Mouse (Mus musculus) Patski (cell line): Measurements from ENCODE around the gene Fbxw21. TPM values are rescaled to one million over a fixed set of nuclear protein-coding genes. Genes with fewer than 3 reads are reported as not detected.
"Not testable (repeated sequence)": the region's sequence is repeated elsewhere in the genome, so short reads cannot be mapped to it uniquely, and the experiment has no call there.

Experiments
- ATAC-seq: fragments of 100-300 bp; one replicate; pipeline ENCODE4 v1.8.0; 2021
- CTCF ChIA-PET: fragments of 350-600 bp; sonication (Branson Sonifier 250); formaldehyde crosslinking; loops from one replicate; lab custom pipeline; 2022; ENCODE audit warnings: inconsistent platforms; lab: Charles Lee
- POLR2A ChIA-PET: fragments of 350-600 bp; sonication (Branson Sonifier 250); formaldehyde crosslinking; loops from one replicate; lab custom pipeline; 2022; ENCODE audit warnings: antibody characterized with exemption, inconsistent platforms; lab: Charles Lee
- DNase-seq: peaks from one replicate; pipeline ENCODE4 v3.0.0-alpha.2; 2011; ENCODE audit warnings: low read depth, low spot score
- H3K27me3 ChIP-seq: fragments of 371-371 bp; one replicate; pipeline ENCODE4 v1.5.1; 2021
- CTCF ChIP-seq: fragments of 100-300 bp; IDR thresholded peaks from one replicate; pipeline ENCODE4 v1.5.1; 2021
- in situ Hi-C: fragments of 300-500 bp; cut with MboI; formaldehyde crosslinking; loops from 3 replicates; pipeline ENCODE4 v1.11.1; 2018; ENCODE audit warnings: low pct_unique_long_range_greater_than_20kb, mixed read lengths
- polyA plus RNA-seq: library from polyadenylated mRNA; unstranded; gene quantifications from one replicate; pipeline ENCODE4 v1.2.3, GENCODE M21; 2021

The Fbxw21 gene
- polyA plus RNA-seq = not detected

DNA sequence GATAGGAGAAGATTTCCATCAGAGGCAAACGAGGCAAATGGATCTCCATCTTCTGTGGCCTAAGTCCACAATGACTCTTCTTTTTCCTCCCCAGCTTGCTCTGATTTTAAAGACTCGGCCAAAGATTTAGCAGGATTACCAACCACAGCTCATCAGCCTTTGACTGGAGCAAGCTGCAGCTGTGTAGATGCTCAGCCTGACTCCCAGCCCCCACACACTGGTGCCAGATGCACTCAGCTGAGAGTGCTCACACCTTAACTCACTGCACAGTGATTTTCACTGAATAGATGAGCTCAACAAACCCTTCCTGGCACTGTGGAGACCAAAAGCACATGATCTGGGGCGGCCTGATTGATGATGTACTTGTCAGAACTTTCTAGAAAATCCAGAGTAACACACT lies at the start of gene Fbxw21:
Gene Fbxw21, minus strand, starts transcription at position 101 of the 400 bp plus-strand sequence.
- no peak for ATAC-seq
- ChIA-PET POLR2A (no interaction called here), CTCF (no interaction called here)
- DNase-seq = no peak
- no peak for TF ChIP-seq CTCF
- H3K27me3 ChIP-seq = peaks cover 9% of the 10 kb centered on the region
- in situ Hi-C loops = no loop called here

DNA sequence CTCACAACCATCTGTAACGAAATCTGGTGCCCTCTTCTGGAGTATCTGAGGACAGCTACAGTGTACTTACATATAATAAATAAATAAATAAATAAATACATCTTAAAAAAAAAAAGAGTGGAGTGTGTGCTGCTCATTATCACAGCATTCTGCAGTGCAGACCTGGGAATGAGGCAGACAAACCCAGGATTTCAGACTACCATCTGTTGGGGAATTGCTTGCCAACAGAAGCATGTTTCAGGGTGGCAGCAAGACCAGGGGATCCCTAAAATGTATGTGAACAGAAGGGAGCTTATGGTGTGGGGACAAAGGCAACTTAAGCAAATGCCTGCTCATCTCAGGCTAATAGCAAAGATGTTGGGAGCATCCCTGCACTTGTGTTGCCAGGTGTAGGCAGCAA lies 39.5 kb upstream of the Fbxw21 start:
- in situ Hi-C loops, POLR2A ChIA-PET, ATAC-seq, DNase-seq, CTCF ChIA-PET, H3K27me3 ChIP-seq: not testable (repeated sequence)

DNA sequence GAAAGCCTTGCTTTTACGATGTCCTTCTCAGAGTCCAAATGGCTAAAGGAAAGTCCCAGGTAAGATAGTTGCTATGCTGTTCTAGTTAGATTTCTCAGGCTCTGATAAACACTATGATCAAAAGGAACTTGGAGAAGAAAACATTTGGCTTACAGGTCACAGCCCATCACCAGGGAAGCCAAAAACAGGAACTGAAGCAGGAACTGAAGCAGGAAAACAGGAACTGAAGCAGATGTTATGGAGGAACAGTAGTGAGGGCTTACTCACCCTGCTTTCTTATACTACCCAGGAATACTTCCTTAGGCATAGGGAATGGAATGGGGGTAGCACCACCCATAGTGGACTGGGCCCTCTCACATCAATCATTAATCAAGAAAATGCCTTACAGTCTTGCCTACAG lies 38.5 kb upstream of the Fbxw21 start:
- H3K27me3 ChIP-seq = no peaks in the 10 kb centered on the region
- ATAC-seq (no peak), DNase-seq (no peak)
- in situ Hi-C loops = no loop called here
- ChIA-PET CTCF (no interaction called here), POLR2A (no interaction called here)
- no peak for TF ChIP-seq CTCF

DNA sequence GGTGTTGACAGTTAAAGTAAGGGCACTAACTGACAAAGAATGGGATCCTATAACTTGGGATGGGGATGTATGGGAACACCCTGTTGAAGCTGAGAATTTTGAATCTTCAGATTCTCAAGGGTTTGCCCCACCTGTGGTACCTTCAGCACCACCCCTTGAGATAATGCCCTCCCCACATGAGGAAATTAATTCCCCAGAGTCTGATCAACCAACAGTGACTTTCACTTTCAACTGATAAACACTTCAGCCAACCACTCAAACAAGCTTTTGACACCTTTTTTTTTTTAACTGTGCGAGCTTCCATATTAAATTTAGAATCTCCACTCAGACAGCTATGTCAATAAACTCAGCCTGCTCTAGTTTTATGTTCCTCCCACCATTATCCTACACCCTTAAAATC lies 37.5 kb upstream of the Fbxw21 start:
- no peak for DNase-seq
- ChIA-PET CTCF (no interaction called here), POLR2A (no interaction called here)
- in situ Hi-C loops = no loop called here
- TF ChIP-seq CTCF = no peak
- ATAC-seq = no peak
- no peaks in the 10 kb centered on the region for H3K27me3 ChIP-seq

DNA sequence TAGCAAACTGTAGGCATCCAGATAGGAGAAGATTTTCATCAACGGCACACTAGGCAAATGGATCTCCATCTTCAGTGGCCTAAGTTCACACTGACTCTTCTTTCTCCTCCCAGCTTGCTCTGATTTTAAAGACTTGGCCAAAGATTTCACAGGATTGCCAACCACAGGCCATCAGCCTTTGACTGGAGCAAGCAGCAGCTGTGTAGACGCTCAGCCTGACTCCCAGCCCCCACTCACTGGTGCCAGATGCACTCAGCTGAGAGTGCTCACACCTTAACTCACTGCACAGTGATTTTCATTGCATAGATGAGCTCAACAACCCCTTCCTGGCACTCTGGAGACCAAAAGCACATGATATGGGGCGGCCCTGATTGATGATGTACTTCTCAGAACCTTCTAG lies 34.0 kb upstream of the Fbxw21 start, which contains the start of gene Fbxw13:
Gene Fbxw13, minus strand, starts transcription at position 101 of the 400 bp plus-strand sequence.
- in situ Hi-C loops, POLR2A ChIA-PET, H3K27me3 ChIP-seq, ATAC-seq, DNase-seq, CTCF ChIA-PET: not testable (repeated sequence)

DNA sequence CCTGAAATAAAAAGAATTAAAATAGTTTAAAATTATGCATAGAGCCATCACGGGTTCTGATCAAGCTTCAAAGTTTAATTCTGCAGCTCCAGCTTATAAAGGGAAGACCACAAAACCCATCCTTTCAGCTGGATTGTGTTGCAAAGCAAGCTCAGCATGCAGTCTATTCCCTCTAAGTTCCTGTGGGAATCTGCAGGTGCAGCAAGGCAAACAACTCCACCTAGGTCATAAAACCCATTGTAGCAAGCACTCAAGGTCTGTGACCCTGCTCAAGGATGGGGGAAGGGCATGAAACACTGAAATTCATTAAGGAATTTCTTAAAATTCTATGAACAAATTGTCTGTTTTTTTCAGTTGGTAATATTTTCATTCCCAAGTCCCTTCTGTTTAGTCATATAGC lies 15.4 kb upstream of the Fbxw21 start:
- H3K27me3 ChIP-seq = peaks cover 22% of the 10 kb centered on the region
- TF ChIP-seq CTCF = no peak
- DNase-seq (no peak), ATAC-seq (no peak)
- in situ Hi-C loops = no loop called here
- ChIA-PET CTCF (no interaction called here), POLR2A (no interaction called here)

DNA sequence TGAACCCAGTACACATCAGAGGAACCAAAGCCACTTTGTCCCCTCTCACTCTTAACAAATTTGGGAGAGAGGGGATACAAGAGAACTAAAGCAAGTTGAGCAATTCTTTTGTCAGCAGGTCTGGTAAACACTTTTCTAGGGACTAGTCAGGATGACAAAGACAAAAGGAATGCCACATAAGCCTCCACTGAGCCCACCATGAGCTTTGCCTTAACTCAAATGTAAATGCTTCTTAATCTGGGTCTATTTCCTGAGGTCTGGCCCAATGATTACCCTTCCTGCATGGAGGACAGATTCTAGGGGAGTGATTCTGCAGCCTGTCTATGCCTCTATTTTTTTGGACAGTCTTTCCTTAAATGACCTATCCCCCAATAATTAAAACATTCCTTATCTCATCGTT lies 14.5 kb upstream of the Fbxw21 start:
- no peak for ATAC-seq
- TF ChIP-seq CTCF = no peak
- no peak for DNase-seq
- ChIA-PET POLR2A (no interaction called here), CTCF (no interaction called here)
- peaks cover 22% of the 10 kb centered on the region for H3K27me3 ChIP-seq
- in situ Hi-C loops = no loop called here

DNA sequence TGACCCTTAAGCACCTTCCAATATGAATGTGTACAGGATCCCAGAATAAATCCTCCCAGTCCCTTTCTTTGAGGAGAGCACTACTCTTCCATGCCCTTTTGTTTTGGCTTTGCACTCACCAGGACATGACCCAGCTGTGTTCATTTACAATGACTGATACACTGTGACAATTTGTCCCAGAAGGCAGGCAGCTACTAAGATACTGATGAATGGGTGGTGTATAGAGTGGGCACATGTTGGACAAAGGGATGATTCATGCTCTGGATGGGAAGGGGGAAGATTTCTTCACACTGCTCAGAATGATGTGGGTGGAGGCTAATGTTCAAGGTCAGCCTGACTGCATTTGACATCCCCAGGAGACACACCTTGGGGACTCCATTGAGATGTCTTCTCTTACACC lies 5.5 kb upstream of the Fbxw21 start:
- CTCF ChIA-PET = no interaction called here
- TF ChIP-seq CTCF = no peak
- DNase-seq (no peak), ATAC-seq (no peak)
- POLR2A ChIA-PET = no interaction called here
- no peaks in the 10 kb centered on the region for H3K27me3 ChIP-seq
- in situ Hi-C loops = no loop called here

DNA sequence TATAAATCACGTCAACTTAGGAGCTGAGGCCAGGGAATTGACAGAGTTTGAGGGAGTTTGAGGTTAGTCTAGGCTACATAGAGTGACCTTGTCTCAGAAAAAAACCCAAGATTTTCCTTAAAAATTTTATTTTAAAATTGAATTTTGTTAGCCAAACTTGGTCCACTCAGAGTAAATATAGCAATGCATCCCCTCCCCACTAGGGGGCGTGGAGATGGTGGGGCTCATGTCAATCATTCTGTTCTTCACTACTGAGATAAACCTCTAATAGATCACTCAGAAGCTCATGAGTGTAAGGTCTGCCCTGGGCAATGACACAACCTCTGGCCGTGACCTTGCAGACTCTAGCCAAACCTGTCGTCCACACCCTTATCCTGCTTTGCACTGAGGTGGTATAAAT lies 21.4 kb downstream of the Fbxw21 start:
- POLR2A ChIA-PET, in situ Hi-C loops, DNase-seq, CTCF ChIA-PET, ATAC-seq: not testable (repeated sequence)
- peaks cover 23% of the 10 kb centered on the region for H3K27me3 ChIP-seq

DNA sequence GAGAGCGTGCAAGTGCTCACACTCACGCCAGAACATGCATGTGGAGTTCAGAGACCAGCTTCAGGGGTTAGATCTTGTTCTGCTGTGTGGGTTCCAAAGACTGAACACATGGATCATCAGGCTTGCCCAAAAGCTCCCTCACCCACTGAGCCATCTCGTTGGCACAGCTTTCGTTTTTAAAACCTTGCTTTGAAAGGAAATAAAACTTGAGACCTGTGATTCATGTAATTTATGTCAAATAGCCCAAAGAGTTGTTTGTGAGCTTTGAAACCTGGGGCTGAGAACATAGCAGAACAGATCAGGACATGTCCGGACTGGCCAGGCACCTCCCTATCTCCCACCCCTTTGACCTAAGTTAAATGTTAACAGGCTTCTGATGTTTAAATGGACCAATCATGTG lies 31.8 kb downstream of the Fbxw21 start:
- ATAC-seq (no peak), DNase-seq (peak; percentile 12)
- ChIA-PET CTCF (no interaction called here), POLR2A (no interaction called here)
- in situ Hi-C loops = no loop called here
- TF ChIP-seq CTCF = no peak
- H3K27me3 ChIP-seq = peaks cover 14% of the 10 kb centered on the region

DNA sequence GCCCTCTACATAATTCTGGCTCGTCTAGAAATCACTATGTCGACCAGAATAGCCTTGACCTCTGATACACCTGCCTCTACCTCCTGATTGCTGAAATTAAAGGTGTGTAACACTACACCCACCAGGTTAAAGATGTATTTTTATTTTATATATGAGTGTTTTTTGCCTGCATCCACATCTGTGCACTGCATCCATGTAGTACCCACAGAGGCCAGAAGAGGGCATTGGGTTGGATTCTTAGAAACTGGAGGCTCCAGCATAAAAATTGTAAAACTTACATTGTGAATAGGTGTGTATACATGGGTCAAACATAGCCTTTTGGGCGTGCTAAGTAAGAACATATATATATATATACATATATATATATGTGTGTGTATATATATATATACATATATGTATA lies 33.6 kb downstream of the Fbxw21 start:
- ChIA-PET CTCF (no interaction called here), POLR2A (no interaction called here)
- peaks cover 19% of the 10 kb centered on the region for H3K27me3 ChIP-seq
- ATAC-seq = no peak
- in situ Hi-C loops = loop anchor here (5.0 kb wide), 1 partner anchor 116 kb away; no protein-coding TSS in a partner anchor
- no peak for DNase-seq
- TF ChIP-seq CTCF = peak; percentile 51

DNA sequence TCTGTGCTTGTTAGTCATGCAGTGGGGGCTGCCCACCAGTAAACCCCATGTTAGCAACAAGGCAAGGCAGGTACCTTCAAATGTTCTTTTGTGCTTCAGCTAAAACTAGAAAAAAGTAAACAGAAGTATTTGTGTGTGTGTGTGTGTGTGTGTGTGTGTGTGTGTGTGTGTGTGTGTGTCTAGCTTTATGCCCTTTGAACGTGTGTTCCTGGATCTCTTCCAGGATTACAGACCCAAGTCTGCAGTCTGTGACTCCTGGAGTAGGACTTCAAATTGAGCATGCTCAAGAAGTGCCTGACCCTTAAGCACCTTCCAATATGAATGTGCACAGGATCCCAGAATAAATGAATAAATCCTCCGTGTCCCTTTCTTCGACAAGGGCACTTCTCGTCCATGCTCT lies 34.8 kb downstream of the Fbxw21 start:
- CTCF ChIA-PET = no interaction called here
- POLR2A ChIA-PET = no interaction called here
- in situ Hi-C loops = loop anchor here (5.0 kb wide), 1 partner anchor 115 kb away; no protein-coding TSS in a partner anchor
- ATAC-seq = no peak
- no peak for DNase-seq
- peaks cover 14% of the 10 kb centered on the region for H3K27me3 ChIP-seq
- TF ChIP-seq CTCF = no peak
